Mouse (Mus musculus) intestine, postnatal 0 days (tissue): ENCODE data around the gene Hmgb1. TPM values are rescaled to one million over a fixed set of nuclear protein-coding genes. Genes with fewer than 3 reads are reported as not detected.

Source experiments
- ATAC-seq: fragments of 200-750 bp; cut with Nextera tagmentation; 2 replicates; pipeline ENCODE4 v1.8.0; 2017; ENCODE audit warnings: mild to moderate bottlenecking, moderate TSS enrichment, moderate library complexity
- H3K27ac ChIP-seq: fragments of 300-500 bp; sonication (generic); 2 replicates; pipeline ENCODE4 v1.5.1; 2014; ENCODE audit warnings: mild to moderate bottlenecking, low read depth, low read length, moderate library complexity
- H3K27me3 ChIP-seq: fragments of 300-500 bp; sonication (generic); replicated peaks from 2 replicates; pipeline ENCODE4 v1.6.1; 2014; ENCODE audit warnings: low read length, mixed read lengths; ENCODE audit not compliant: control insufficient read depth, insufficient read depth
- H3K36me3 ChIP-seq: fragments of 300-500 bp; sonication (generic); 2 replicates; pipeline ENCODE4 v1.6.1; 2014; ENCODE audit warnings: mild to moderate bottlenecking, moderate library complexity; ENCODE audit not compliant: control insufficient read depth, insufficient read depth
- H3K4me1 ChIP-seq: fragments of 300-500 bp; sonication (generic); replicated peaks from 2 replicates; pipeline ENCODE4 v1.6.1; 2014; ENCODE audit warnings: antibody characterized with exemption, low read length, mixed read lengths; ENCODE audit not compliant: control insufficient read depth, insufficient read depth
- H3K4me2 ChIP-seq: fragments of 300-500 bp; sonication (generic); replicated peaks from 2 replicates; pipeline ENCODE4 v1.6.1; 2014; ENCODE audit warnings: low read depth, mild to moderate bottlenecking, moderate library complexity
- H3K4me3 ChIP-seq: fragments of 300-500 bp; sonication (generic); 2 replicates; pipeline ENCODE4 v1.5.1; 2014; ENCODE audit warnings: low read depth, low read length
- H3K9ac ChIP-seq: fragments of 300-500 bp; sonication (generic); 2 replicates; pipeline ENCODE4 v1.6.1; 2014; ENCODE audit warnings: mild to moderate bottlenecking, low read depth, low read length
- H3K9me3 ChIP-seq: fragments of 300-500 bp; sonication (generic); 2 replicates; pipeline ENCODE4 v1.6.1; 2016; ENCODE audit warnings: mixed run types; ENCODE audit not compliant: control insufficient read depth
- CTCF ChIP-seq: sonication (generic); IDR thresholded peaks from 2 replicates; pipeline ENCODE4 v1.5.1; 2016; ENCODE audit warnings: low read depth, mild to moderate bottlenecking, control low read depth, antibody characterized with exemption, moderate library complexity
- WGBS: fragments of 180-500 bp; shearing (Covaris S2); extraction: QIAGEN DNeasy Blood & Tissue Kit; methylation state at CpG from one replicate; pipeline ENCODE4 v1.1.7; 2014; 5-methylcytosine and 5-hydroxymethylcytosine counted together
- polyA plus RNA-seq: library from polyadenylated mRNA; unstranded; fragments of >200 nt; fragmentation: Nextera tagmentation; extraction: Ambion mirVana; gene quantifications from 2 replicates; pipeline ENCODE4 v1.2.1, GENCODE M21; 2015

The Hmgb1 gene
- polyA plus RNA-seq, 1 experiment from 2014 or later = 516 TPM

DNA sequence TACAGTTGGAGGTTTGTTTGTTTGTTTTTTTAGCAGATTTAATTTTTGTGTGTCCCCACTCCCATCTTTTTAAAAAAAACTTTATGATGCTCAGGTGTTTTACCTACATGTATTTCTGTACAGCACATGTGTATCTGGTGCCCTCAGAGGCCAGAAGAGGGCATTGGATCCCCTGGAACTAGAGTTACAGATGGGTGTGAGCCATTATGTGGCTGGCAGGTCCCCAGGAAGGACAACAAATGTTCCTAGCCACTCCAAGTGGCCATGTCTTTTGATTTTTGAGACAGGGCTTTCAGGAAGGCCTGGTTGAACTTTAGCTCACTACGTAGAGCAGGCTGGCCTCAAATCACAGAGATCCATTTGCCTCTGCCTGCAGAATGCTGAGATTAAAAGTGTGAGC is 121.5 kb downstream of the Hmgb1 start:
- Histone ChIP-seq H3K27me3 (no peaks in the 10 kb centered on the region), H3K4me1 (no peaks in the 10 kb centered on the region), H3K9ac (no peak overlapping the region), H3K4me3 (no peak overlapping the region), H3K4me2 (no peak overlapping the region), H3K36me3 (no peaks in the 10 kb centered on the region), H3K27ac (no peak overlapping the region), H3K9me3 (no peaks in the 10 kb centered on the region)
- TF ChIP-seq CTCF = peak; percentile 44
- ATAC-seq = no peak
- 92% methylated on average over 1 of the region's 1 CpGs for WGBS

DNA sequence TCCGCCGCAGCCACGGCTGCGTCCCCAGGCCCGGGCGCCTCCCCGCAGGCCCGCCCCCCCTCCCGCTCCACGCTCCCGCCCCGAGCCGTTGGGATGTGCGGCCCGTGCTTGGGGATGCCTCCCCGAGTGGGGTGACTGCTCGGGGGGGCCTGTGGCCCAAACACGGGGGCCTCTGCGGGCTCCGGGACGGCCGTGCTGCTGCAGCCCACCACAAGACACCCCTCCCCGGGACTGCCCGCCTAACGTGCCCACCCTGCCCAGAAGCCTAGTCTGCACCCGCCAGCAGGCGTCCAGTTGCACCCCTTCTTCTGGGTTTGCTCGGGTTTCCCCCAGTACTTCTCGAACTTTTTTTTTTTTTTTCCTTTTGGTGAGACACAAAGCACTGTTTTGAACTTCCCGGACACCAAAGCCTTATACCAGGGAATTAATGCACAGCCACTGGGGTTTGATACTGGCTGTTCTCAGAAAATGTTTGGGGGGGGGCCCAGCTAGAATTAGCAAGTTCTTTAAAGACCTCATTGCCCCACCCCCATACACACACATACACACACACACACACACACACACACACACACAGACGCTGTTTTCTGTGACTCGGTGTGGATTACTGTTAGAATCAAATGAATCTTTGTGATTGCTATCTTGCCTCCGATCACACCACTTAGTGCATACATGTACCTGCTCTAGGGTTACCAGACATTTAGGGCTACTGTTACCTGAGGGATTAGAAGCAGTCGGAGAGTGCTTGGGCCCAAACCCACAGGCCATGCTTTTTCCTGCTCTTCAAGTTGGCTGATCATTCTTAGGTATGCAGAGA is 130.7 kb downstream of the Hmgb1 start:
- Histone ChIP-seq H3K4me2 (peak overlapping the region; percentile 98), H3K36me3 (no peaks in the 10 kb centered on the region), H3K9me3 (no peaks in the 10 kb centered on the region), H3K27me3 (no peaks in the 10 kb centered on the region), H3K9ac (peak overlapping the region; percentile 54), H3K27ac (peak overlapping the region; percentile 100), H3K4me3 (peak overlapping the region; percentile 85), H3K4me1 (0 out of 2 replicates have a peak, but pooled peaks cover 3% of the 10 kb centered on the region)
- ATAC-seq = no peak
- WGBS = 5% methylated on average over 27 of the region's 34 CpGs
- 0 out of 2 replicates have a peak, but pooled peaks have one; percentile 5 for TF ChIP-seq CTCF

DNA sequence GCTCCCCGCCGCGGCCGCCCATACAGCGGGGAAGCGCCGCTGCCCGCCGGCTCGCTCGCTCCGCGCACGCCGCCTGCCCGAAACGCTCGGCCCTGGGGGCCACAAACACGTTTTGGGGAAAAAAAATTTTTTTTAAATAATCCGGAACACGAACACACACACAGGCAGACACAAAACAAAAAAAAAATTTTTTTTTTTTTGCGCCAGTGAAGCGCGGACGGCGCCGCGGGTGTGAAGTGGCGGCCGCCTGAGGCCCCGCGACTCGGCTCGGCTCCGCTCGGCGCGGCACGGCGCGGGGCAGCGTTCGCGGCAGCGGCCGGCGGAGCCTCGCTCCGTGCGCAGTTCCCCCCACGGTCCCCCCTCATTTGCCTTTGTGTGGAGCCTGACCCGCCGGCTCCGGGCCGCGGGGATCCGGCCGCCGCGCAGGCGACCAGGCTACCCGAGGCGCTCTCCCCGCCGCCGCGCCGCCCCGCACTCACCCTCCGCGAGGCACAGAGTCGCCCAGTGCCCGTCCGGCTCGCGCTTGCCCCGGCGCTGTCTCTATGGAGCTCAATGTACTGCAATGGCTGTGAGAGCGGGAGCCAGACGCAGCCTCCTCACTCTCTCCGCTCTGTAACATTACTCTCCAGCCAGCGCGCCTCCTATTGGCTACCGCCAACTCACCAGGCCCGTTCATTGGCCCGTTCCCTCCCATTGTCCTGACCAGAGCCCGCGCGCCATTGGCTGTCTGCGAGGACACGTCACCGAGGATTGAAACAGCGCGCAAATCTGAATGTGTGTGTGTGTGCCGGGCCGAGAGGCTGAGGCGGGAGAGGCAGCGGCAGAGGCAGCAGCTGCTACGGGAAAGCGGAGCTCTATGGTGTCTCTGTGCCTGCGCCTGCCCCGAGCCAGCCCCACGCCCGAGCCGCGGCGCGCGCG is 131.6 kb downstream of the Hmgb1 start:
- Histone ChIP-seq H3K4me1 (0 out of 2 replicates have a peak, but pooled peaks cover 3% of the 10 kb centered on the region), H3K4me3 (peak overlapping the region; percentile 85), H3K36me3 (no peaks in the 10 kb centered on the region), H3K27me3 (no peaks in the 10 kb centered on the region), H3K9ac (peak overlapping the region; percentile 99), H3K9me3 (no peaks in the 10 kb centered on the region), H3K4me2 (peak overlapping the region; percentile 98), H3K27ac (peak overlapping the region; percentile 100)
- under 1% methylated on average over 80 of the region's 110 CpGs for WGBS
- TF ChIP-seq CTCF = peak; percentile 55
- peak; percentile 96 for ATAC-seq

DNA sequence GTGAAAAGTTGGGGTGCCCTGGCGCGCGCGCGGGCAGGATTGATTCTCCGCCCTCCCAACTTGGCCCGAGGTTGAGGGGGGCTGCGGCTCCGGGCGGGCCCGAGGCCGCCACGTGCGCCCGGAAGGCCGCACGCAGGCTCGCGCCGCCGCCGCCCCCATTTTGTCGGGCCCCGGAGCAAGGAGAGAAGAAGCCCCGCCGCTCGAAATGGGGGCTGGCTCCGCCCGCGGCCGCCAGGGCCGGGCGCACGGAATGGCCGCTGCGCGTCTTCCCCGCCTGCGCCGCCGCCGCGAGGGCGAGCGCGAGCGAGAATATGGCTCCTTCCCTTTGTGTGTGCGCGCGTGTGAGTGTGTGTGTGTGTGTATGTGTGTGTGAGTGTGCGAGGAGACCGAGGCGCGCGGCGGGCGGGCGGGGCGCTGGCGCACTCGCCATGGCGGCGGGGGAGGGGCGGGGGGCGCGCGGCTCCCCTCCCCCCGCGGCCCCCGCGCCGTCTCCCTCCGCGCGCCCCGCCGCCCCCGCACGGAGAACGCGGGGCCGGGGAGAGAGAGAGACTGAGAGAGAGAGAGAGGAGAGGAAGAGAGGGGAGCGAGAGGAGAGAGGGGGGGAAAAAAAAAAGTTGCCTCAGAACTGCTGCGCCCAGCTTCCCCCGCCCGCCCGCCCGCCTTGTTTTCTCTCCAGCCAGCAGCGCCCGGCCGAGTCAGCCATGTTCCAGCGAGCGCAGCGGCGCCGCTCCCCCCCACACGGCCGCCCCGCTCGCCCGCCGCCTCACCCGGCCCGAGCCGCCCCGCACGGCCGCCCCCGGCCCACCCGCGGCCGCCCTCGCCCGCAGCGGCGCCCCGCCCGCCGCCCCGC is 132.5 kb downstream of the Hmgb1 start:
- peak; percentile 36 for ATAC-seq
- peaks cover 2% of the 10 kb centered on the region; the same call in 1 of the 2 replicates for H3K36me3 ChIP-seq
- under 1% methylated on average over 67 of the region's 120 CpGs for WGBS

DNA sequence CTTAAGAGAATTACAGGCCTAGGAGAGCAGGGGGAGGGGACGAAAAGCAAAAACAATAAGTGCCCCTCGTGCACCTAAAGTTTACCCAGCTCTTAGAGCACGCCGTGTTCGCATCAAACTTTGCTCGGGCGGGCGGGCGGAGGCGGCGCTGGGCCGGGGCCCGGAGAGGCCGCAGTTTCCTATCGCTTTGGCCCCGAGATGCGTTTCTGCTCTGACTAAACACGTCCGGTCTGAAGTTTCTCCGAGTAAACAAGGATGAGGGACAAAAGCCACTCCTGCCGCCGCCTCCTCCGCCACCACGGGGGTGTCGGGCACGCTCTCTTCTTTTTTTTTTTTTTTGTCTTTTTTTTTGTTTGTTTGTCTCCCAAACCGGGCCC is 133.1 kb downstream of the Hmgb1 start:
- H3K4me1 ChIP-seq = 0 out of 2 replicates have a peak, but pooled peaks cover 3% of the 10 kb centered on the region
- H3K4me2 ChIP-seq = peak overlapping the region; percentile 98
- WGBS = under 1% methylated on average over 27 of the region's 27 CpGs
- H3K36me3 ChIP-seq = peaks cover 5% of the 10 kb centered on the region; the same call in 1 of the 2 replicates
- no peak for ATAC-seq
- peak overlapping the region; percentile 99 for H3K9ac ChIP-seq
- TF ChIP-seq CTCF = no peak
- peak overlapping the region; percentile 85 for H3K4me3 ChIP-seq
- H3K27ac ChIP-seq = peak overlapping the region; percentile 100
- no peaks in the 10 kb centered on the region for H3K27me3 ChIP-seq
- no peaks in the 10 kb centered on the region for H3K9me3 ChIP-seq

More for the DNA sequence above, 132.5 kb downstream of the Hmgb1 start:
- Histone ChIP-seq H3K9ac (peak overlapping the region; percentile 99), H3K27ac (peak overlapping the region; percentile 100), H3K27me3 (no peaks in the 10 kb centered on the region), H3K4me1 (0 out of 2 replicates have a peak, but pooled peaks cover 3% of the 10 kb centered on the region), H3K4me2 (peak overlapping the region; percentile 98), H3K4me3 (peak overlapping the region; percentile 85), H3K9me3 (no peaks in the 10 kb centered on the region)
- no peak for TF ChIP-seq CTCF
